Mouse (Mus musculus) v-Abl transformed pro-B cells (cell line): ENCODE measurements around the gene Dcpp2.
"Not testable (repeated sequence)": the region's sequence is repeated elsewhere in the genome, so short reads cannot be mapped to it uniquely, and the experiment has no call there.

Experiments used
- in situ Hi-C, 2 experiments: fragments of 400-800 bp; cut with MboI; formaldehyde crosslinking; loops; one replicate each; pipeline ENCODE4 v1.15.1; 2025; ENCODE audit not compliant: unreplicated experiment in 2 of 2

Gene Dcpp2

DNA sequence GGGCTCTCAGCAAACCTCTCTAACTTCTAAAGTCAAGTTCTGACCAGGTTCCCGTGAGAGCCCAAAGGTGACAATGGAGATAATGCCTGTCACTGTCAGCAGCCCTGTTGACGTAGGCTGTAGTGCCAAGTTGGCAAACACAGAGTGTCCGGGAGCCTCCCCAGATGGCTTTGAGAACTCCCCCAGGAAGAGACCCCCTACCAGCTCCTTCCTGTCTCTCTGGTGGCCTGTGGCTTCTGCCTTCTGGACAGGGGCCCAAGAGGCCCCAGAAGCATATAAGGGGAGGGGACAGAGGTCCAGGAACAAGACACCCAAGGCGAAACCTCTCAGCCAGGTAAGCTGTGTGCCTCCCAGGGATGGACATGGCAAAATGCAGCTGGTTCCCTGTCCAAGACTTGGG lies at the start of gene Dcpp2, which contains the start of gene Dcpp1:
TSS of gene Dcpp2 (plus strand) at position 305 of the 400 bp plus-strand sequence.
TSS of gene Dcpp1 (plus strand) at position 301 of the 400 bp plus-strand sequence.
- in situ Hi-C loops = not testable (repeated sequence)

DNA sequence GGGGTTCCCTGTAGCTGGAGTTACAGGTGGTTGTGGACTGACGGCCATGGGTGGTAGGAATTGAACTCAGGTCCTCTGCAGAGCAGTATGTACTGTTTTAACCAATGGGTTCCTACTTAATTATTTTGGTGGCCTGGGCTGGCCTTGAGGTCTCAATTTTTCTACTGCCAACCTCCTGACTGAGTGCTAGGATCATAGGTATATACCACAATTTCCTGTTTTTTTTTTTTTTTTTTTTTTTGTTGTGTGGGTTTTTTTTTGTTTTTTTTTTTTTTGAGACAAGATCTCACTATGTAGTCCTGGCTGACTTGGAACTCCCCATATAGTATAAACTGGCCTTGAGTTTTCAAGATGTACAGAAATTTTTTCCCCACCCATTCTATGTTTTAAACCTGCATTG lies 49.5 kb upstream of the Dcpp2 start:
- in situ Hi-C loops = no loop called here

DNA sequence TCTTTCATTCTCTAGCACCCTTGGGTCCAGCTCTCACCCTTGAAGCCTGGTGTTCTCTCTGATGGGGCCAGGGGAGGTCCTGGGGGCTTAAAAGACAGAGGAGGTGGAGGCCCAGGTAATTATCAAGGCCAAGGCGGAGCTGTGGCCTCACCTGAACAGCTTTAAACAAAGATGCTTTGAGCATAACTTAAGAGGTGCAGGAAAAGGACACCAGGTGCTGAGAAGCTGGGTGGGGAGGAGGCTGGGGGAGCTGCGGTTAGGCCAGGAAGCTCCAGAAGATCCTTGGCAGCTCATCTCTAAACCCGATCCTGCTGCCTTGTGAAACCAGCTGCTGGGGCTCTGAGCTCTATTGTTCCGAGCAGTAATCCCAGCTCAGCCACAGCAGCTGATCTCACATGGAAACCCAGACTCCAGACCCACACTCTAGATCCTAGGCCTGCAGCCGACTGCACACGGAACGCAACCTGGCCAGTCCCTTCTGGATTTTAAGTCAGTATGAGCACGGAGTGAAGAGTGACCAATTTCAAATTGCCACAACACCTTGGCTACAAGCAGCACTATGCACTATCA lies 44.6 kb upstream of the Dcpp2 start, which contains the start of gene Prss33:
TSS of gene Prss33 (minus strand) at position 51 of the 570 bp plus-strand sequence.
- in situ Hi-C loops = no loop called here

DNA sequence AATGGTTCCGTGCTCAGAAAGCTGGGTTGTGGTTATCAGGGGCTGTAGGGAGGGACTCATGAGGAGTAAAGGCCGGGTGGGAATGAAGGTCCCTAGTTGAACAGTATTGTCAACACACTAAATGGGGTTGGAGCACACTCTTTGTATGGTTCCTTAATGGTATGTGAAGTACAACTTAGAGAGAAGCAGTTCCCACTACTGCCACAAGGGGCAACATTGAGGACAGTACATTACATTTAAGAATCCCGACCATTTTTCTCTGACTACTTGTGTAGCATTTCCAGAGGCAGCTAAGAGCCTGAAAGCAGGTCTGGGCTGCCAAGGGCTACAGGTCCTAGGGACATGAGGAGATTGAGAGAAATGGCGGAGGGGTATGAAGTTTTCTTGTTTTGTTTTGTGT lies 39.5 kb upstream of the Dcpp2 start:
- in situ Hi-C loops = no loop called here

DNA sequence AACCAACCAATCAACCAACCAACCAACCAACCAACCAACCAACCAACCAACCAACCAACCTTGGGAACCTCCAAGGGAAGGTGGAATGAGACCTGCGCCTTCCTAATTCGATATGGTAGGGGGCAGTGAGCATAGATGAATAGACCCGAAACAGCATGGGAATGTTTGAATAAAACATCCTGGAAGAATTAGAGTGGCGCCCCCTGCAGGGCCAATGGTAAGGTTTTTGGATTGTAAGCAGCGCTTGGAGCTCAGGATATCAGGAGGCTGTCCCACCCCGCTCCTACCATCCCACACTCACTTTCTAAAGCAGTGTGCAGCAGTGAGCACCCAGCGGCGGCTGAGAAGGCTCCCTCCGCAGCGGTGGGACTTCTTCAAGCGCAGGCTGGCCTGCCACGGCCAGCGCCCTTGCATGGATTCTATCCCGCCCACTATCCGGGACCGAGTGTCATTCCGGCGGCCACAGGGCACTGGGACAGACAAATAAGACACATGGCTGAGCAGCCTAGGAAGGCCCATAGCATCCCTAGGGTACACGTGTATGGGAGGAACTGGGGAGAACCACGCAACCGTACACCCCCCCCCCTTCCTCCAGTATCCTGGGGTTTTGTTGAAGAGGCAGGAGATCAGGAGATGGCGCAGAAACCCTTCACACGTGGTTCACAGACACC lies 37.4 kb upstream of the Dcpp2 start:
- in situ Hi-C loops = no loop called here

- in situ Hi-C loops = no loop called here
Measured at GRCm38 (mm10) chr17:23843812-23844273, 36.8 kb upstream of the Dcpp2 start, which contains the start of the genes Prss32 and Prss41. Gene Prss32, plus strand, starts transcription at chr17:23843855. Gene Prss41, minus strand, starts transcription at chr17:23844172.

- in situ Hi-C loops = loop anchor here in 1 of 2 experiments (5.0 to 10.0 kb wide), 2 partner anchors 73 to 115 kb away; no protein-coding TSS in a partner anchor
Measured at GRCm38 (mm10) chr17:23850028-23850427, 30.7 kb upstream of the Dcpp2 start.

DNA sequence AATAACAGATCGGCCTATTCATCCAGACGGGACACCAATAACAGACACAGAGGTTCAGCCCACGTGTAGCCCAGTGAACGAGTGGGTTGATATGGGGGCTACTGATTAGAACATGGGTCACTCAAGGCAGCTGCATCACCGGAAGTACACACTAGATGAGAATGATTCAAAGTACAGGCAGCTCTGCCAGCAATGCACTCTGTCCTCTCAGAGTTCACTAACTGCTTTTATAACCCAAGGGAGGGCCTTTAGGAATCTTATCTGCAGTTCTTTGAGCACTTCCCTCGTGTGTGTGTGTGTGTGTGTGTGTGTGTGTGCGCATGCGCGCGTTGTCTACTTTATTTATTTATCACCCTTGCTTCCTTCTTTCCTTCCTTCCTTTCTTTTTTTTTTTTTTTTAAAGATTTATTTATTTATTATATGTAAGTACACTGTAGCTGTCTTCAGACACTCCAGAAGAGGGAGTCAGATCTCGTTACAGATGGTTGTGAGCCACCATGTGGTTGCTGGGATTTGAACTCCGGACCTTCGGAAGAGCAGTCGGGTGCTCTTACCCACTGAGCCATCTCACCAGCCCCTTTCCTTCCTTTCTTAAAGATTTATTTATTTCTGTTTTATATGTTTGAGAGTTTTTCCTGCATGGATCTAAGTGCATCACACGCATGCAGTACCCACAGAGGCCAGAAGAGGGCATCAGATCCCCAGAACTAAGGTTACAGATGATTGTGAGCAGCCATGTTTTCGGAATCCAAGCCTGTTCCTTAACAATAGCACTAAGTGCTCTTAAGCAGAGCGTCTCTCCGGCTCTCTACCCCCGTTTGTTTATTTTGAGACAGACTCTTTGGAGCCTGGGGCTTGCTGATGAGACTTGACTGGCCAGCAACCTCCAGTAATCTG lies 29.6 kb upstream of the Dcpp2 start:
- in situ Hi-C loops = loop anchor here in 1 of 2 experiments (5.0 to 10.0 kb wide), 2 partner anchors 74 to 114 kb away; no protein-coding TSS in a partner anchor

DNA sequence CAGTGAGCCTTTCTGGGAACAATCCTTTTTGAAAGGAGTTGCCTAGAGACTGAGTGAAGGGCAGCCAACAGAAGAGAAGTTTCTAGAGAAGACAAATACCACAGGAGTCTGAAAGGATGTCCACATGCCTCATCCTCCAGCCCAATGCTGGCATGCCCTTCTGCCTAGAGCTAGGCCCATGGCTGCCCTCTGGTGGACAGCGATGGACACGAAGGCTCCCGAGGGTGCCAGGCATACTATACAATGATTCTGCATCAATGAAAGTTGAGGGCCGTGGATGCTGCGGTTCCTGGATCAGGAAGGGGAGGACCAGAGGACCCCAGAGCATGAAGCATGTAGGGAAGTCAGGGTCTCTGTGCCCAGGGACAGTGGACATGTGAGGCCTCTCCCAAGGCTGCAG lies 27.4 kb upstream of the Dcpp2 start:
- in situ Hi-C loops = loop anchor here in 1 of 2 experiments (5.0 to 10.0 kb wide), 2 partner anchors 76 to 112 kb away; no protein-coding TSS in a partner anchor

DNA sequence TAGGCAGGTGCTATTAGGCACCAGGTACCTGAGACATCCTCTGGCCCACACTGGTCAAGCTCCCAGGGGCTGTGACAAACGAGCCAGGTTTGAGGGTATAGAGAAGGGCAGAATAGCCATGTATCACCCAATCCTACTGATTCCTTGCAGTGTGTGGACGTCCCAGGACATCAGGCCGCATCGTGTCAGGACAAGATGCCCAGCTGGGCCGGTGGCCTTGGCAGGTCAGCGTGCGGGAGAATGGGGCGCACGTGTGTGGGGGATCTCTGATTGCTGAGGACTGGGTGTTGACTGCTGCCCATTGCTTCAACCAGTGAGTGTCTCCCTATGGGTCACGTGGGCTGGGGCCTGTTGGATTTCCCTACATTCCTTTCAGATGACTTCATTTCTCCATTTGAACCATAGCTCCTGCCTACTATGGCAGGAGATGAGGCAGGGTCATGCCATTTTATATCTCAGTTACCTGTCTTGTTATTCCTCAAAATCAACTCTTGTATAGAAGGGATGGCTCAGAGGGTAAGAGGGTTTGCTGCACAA lies 26.4 kb upstream of the Dcpp2 start:
- in situ Hi-C loops = loop anchor here in 1 of 2 experiments (5.0 to 10.0 kb wide), 2 partner anchors 77 to 111 kb away; no protein-coding TSS in a partner anchor

DNA sequence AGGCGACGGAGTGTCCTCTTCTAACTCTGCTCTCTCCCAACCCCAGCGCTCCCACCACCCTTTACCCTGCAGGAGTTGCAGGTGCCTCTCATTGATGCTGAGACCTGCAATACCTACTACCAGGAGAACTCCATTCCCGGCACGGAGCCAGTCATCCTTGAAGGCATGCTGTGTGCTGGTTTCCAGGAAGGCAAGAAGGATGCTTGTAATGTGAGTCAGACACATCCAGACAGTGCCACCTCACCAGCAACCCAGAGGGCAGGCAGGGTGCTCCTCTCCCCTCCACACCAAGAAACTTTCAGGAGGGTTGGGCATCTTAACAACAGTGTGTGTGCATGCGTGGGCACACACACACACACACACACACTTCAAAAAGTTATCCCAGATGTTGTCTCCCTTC lies 23.5 kb upstream of the Dcpp2 start:
- in situ Hi-C loops = loop anchor here (5.0 to 10.0 kb wide), 2 partner anchors 80 to 108 kb away; no protein-coding TSS in a partner anchor

GRCm38 (mm10) chr17:23857913-23858312 lies 22.8 kb upstream of the Dcpp2 start:
- in situ Hi-C loops = loop anchor here (5.0 to 10.0 kb wide), 2 partner anchors 81 to 107 kb away; no protein-coding TSS in a partner anchor

DNA sequence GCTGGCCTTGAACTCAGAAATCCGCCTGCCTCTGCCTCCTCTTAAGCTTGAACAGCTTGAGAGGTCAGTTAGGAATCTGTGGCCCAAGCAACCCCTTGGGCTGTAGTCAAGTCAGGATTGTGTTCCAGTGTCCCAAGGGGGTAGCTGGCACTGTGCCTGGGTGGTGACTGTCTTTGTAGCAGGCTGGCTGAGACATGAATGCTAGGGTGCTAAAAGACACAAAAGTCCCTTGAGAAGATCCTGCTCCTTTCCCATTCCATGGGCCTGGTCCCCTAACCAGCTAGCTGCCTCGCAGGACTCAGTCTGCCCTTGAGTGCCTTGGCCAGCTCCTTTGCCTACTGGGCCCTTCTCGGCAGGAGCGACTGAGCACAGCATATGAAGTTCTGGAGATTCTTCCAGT lies 17.8 kb upstream of the Dcpp2 start:
- in situ Hi-C loops = no loop called here

DNA sequence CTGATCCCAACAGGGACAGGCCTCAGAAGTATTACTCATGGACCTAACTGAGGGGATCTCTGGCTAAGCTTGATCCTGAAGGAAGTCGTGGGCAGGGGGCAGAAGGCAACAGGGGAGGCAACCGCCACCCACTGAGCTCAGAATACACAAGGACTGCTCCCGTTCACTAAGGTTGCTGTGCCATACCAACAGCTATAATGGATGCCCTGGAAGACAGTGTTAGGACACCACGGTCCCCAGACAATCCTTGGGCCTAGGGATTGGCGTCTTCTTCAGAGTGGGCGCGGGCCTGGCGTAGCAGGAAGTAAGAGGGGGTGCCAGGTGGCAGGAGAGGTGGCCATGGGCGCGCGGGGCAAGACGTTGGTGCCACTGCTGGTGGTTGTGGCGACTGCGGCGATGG lies 12.9 kb upstream of the Dcpp2 start, which contains the start of gene Prss21:
TSS of gene Prss21 (plus strand) at position 301 of the 400 bp plus-strand sequence.
- in situ Hi-C loops = no loop called here

GRCm38 (mm10) chr17:23868513-23868912 lies 12.2 kb upstream of the Dcpp2 start:
- in situ Hi-C loops = no loop called here

- in situ Hi-C loops = loop anchor here (5.0 kb wide), 2 partner anchors 83 to 88 kb away; partner anchors contain the start of gene Sbpl (in 1 of the 2)
Measured at GRCm38 (mm10) chr17:23873884-23874856, 6.5 kb upstream of the Dcpp2 start.

DNA sequence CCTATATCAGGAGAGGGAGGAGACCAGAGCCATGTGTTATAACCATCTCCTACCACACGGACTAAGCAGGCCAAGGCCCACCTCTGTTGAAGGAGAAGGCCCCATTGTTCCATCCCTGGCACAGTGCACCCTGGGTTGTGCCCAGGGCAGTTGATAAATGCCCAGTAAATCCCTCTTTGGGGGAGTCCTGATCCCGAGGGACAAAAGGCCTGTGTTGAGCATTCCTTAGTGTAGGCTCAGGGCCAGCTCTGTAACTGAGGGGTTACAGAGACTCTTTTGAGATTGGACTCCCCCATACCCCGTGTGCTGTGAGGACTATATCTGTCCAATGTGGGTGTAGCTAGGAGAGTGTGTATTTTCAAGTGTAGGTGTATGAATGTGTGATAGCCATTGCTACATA lies 3.9 kb upstream of the Dcpp2 start:
- in situ Hi-C loops = no loop called here

GRCm38 (mm10) chr17:23877166-23877565 lies 3.5 kb upstream of the Dcpp2 start:
- in situ Hi-C loops = no loop called here

DNA sequence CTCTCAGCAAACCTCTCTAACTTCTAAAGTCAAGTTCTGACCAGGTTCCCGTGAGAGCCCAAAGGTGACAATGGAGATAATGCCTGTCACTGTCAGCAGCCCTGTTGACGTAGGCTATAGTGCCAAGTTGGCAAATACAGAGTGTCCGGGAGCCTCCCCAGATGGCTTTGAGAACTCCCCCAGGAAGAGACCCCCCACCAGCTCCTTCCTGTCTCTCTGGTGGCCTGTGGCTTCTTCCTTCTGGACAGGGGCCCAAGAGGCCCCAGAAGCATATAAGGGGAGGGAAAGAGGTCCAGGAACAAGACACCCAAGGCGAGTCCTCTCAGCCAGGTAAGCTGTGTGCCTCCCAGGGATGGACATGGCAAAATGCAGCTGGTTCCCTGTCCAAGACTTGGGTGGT lies 36.5 kb downstream of the Dcpp2 start, which contains the start of gene Dcpp3:
TSS of gene Dcpp3 (plus strand) at position 301 of the 400 bp plus-strand sequence.
- in situ Hi-C loops = not testable (repeated sequence)
